Mouse (Mus musculus) small intestine, adult 2 months (tissue): Measurements from ENCODE around the gene Fbxw7. TPM values are rescaled to one million over a fixed set of nuclear protein-coding genes. Genes with fewer than 3 reads are reported as not detected.

Experiments used
- H3K27ac ChIP-seq: fragments of 200-500 bp; 2 replicates; pipeline ENCODE4 v1.5.1; 2012; ENCODE audit warnings: low read depth, low read length, control low read depth, inconsistent platforms; ENCODE audit not compliant: insufficient read depth
- H3K27me3 ChIP-seq: fragments of 200-500 bp; 2 replicates; pipeline ENCODE4 v1.6.1; 2012; ENCODE audit warnings: mild to moderate bottlenecking, moderate library complexity, low read length, inconsistent platforms; ENCODE audit not compliant: control insufficient read depth, insufficient read depth
- H3K36me3 ChIP-seq: fragments of 200-500 bp; 2 replicates; pipeline ENCODE4 v1.6.1; 2012; ENCODE audit warnings: mild to moderate bottlenecking, low read length, control low read depth, inconsistent platforms; ENCODE audit not compliant: control insufficient read depth, insufficient read depth
- H3K4me1 ChIP-seq: fragments of 200-500 bp; 2 replicates; pipeline ENCODE4 v1.6.1; 2012; ENCODE audit warnings: low read length, inconsistent platforms, mixed read lengths; ENCODE audit not compliant: control insufficient read depth, insufficient read depth, insufficient read length
- H3K4me3 ChIP-seq: fragments of 200-500 bp; 2 replicates; pipeline ENCODE4 v1.5.1; 2012; ENCODE audit warnings: low read depth, mild to moderate bottlenecking, control low read depth, inconsistent platforms, low read length, moderate library complexity
- CTCF ChIP-seq: fragments of 200-500 bp; IDR thresholded peaks from 2 replicates; pipeline ENCODE4 v1.5.1; 2012; ENCODE audit warnings: low read depth, mild to moderate bottlenecking, control low read depth, inconsistent platforms, low read length, moderate library complexity, mixed read lengths; ENCODE audit not compliant: insufficient replicate concordance, insufficient read length; ENCODE audit errors: extremely low read depth
- POLR2A ChIP-seq: fragments of 200-500 bp; IDR thresholded peaks from 2 replicates; pipeline ENCODE4 v1.6.1; 2012; ENCODE audit warnings: low read depth, mild to moderate bottlenecking, control low read depth, inconsistent platforms, low read length, moderate library complexity
- WGBS: fragments of 180-500 bp; shearing (Covaris S2); methylation state at CpG from one replicate; pipeline ENCODE4 v1.1.7; 2018; 5-methylcytosine and 5-hydroxymethylcytosine counted together
- polyA plus RNA-seq: library from polyadenylated mRNA; depleted of rRNA; stranded (reverse); fragments of >200 nt; gene quantifications from 2 replicates; pipeline ENCODE4 v1.2.3, GENCODE M21; 2012

Fbxw7 gene
- polyA plus RNA-seq, 1 experiment: 1.3 TPM

GRCm38 (mm10) chr3:84949387-84949786, 134.3 kb downstream of the Fbxw7 start:
- Histone ChIP-seq H3K36me3 (no peaks in the 10 kb centered on the region), H3K27me3 (no peaks in the 10 kb centered on the region), H3K27ac (no peak overlapping the region), H3K4me1 (no peaks in the 10 kb centered on the region), H3K4me3 (no peak overlapping the region)
- 75% methylated on average over 4 of the region's 4 CpGs for WGBS
- no peak for TF ChIP-seq CTCF
- TF ChIP-seq POLR2A: no peak

GRCm38 (mm10) chr3:84951698-84952097, 136.6 kb downstream of the Fbxw7 start:
- peak overlapping the region; percentile 31; the same call in 1 of the 2 replicates for H3K4me3 ChIP-seq
- no peaks in the 10 kb centered on the region; the same call in 1 of the 2 replicates for H3K36me3 ChIP-seq
- WGBS: 40% methylated on average over 2 of the region's 2 CpGs
- no peaks in the 10 kb centered on the region for H3K4me1 ChIP-seq
- TF ChIP-seq POLR2A (no peak), CTCF (no peak)
- H3K27me3 ChIP-seq: no peaks in the 10 kb centered on the region
- no peak overlapping the region for H3K27ac ChIP-seq

DNA sequence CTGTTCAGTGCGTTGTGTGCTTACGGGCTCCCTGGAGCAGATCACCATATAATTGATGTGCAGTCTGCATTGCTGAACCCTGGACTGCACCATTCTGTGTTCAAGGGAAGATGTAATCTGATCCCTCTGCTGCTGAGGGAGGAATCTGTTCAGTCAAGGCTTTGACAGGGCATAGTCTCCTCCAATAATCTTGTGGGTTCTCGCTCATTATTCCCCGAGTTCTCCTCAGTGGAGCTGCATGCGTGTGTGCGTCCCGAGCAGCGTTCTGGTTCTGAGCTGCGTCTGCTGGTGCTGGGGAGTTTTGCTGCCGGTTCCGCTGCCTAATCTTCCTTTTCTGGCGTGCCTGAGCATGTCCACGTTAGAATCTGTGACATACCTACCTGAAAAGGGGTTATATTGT, 137.1 kb downstream of the Fbxw7 start:
- Histone ChIP-seq H3K4me1 (no peaks in the 10 kb centered on the region), H3K4me3 (peak overlapping the region; percentile 39), H3K27ac (no peak overlapping the region), H3K36me3 (no peaks in the 10 kb centered on the region; the same call in 1 of the 2 replicates), H3K27me3 (no peaks in the 10 kb centered on the region)
- TF ChIP-seq CTCF (no peak), POLR2A (no peak)
- 34% methylated on average over 13 of the region's 13 CpGs for WGBS

DNA sequence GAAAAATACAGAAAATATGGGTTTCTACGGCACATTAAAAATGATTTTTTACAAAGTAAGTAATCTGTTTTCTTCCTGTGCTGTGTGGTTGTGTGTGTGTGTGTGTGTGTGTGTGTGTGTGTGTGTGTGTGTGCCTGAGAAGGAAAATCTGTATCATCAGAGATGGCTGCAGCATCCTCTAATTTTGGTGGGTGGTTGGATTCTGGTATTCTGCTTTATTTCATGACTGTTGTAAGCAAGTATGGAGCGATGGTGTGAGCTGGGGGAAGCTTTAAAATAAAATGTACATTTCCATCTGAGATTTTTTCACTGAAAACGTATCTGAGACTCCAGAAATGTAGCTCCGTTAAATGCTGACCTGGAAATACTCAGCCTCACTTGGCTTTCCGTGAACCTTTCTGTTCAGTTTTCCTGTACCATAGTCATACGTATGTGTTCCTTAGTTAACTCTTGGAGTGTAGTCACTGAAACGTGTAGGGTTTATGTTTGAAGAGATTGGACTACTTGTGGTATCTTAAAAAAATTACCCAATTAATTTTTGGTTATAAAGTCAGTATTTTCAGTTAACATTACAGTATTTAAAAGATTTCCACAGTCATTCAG, 137.6 kb downstream of the Fbxw7 start:
- H3K27ac ChIP-seq: no peak overlapping the region
- 82% methylated on average over 7 of the region's 7 CpGs for WGBS
- no peak overlapping the region for H3K4me3 ChIP-seq

DNA sequence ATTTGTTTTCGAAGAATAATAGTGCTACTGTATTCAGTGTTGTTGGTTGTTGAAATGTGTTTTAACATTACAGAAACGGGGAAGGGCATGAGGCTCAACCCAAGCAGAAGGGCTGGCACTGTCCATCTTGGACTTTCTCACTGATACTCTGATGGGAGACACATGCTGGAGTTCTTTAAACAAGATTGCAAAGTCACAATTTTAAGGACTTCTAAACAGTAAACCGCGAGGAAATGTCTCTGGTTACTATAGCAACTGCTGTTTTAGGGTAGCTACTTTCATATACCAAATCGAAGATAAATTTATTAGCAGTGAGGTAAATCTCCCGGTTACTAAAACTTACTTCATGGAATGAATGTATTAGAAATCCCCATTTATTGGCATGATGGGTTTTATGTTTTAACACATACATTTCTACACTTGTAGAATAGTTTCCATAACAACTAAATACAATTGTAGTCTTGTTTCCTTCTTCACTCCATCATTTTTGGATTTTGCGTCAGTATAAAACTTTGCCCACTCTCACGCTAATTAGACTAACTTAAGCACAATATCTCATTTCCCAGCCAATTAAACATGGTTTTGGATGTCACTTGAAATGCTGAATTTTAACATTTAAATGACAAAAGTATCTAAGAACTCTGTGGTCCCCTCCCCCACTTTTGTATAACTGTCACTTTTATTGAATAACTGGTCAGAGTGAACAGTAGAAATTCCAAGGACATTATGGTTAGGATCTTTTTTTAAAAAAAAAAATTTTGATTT, 140.1 kb downstream of the Fbxw7 start:
- Histone ChIP-seq H3K4me3 (no peak overlapping the region), H3K27ac (no peak overlapping the region), H3K27me3 (no peaks in the 10 kb centered on the region), H3K36me3 (peaks cover 8% of the 10 kb centered on the region), H3K4me1 (no peaks in the 10 kb centered on the region)
- TF ChIP-seq POLR2A (no peak), CTCF (no peak)
- 94% methylated on average over 8 of the region's 8 CpGs for WGBS

More for the DNA sequence above, 137.6 kb downstream of the Fbxw7 start:
- TF ChIP-seq CTCF: no peak
- no peak for TF ChIP-seq POLR2A
- H3K36me3 ChIP-seq: no peaks in the 10 kb centered on the region; the same call in 1 of the 2 replicates
- no peaks in the 10 kb centered on the region for H3K27me3 ChIP-seq
- H3K4me1 ChIP-seq: no peaks in the 10 kb centered on the region

- no peak overlapping the region for H3K27ac ChIP-seq
- no peaks in the 10 kb centered on the region for H3K4me1 ChIP-seq
- no peaks in the 10 kb centered on the region for H3K27me3 ChIP-seq
- 85% methylated on average over 4 of the region's 4 CpGs for WGBS
- peaks cover 10% of the 10 kb centered on the region for H3K36me3 ChIP-seq
- H3K4me3 ChIP-seq: no peak overlapping the region
- TF ChIP-seq CTCF (no peak), POLR2A (no peak)
These were observed 140.8 kb downstream of the Fbxw7 start for GRCm38 (mm10) chr3:84955857-84956256.

- H3K36me3 ChIP-seq: peaks cover 18% of the 10 kb centered on the region
- no peak overlapping the region for H3K4me3 ChIP-seq
- no peaks in the 10 kb centered on the region for H3K4me1 ChIP-seq
- TF ChIP-seq POLR2A: no peak
- no peak for TF ChIP-seq CTCF
- WGBS: 92% methylated on average over 5 of the region's 5 CpGs
- H3K27ac ChIP-seq: no peak overlapping the region
- no peaks in the 10 kb centered on the region for H3K27me3 ChIP-seq
These were observed 150.1 kb downstream of the Fbxw7 start for GRCm38 (mm10) chr3:84965156-84965555.
